Mouse (Mus musculus) layer of hippocampus, postnatal 36 days (tissue): ENCODE results near the gene Serpina16. TPM values are rescaled to one million over a fixed set of nuclear protein-coding genes. Genes with fewer than 3 reads are reported as not detected.
"Not testable (repeated sequence)": the region's sequence is repeated elsewhere in the genome, so short reads cannot be mapped to it uniquely, and the experiment has no call there.

Experiments used
- DNase-seq, 2 experiments: peaks; one replicate each; pipeline ENCODE4 v3.0.0; 2022
- total RNA-seq, 2 experiments: library from RNA; stranded (reverse); gene quantifications; 2 replicates each; pipeline ENCODE4 v1.2.3; 2021

Serpina16 gene
- not detected for total RNA-seq

- no peak for DNase-seq
Observed at GRCm38 (mm10) chr12:103676039-103676438, at the start of gene Serpina16. Gene Serpina16 (minus strand): TSS chr12:103676139.

DNA sequence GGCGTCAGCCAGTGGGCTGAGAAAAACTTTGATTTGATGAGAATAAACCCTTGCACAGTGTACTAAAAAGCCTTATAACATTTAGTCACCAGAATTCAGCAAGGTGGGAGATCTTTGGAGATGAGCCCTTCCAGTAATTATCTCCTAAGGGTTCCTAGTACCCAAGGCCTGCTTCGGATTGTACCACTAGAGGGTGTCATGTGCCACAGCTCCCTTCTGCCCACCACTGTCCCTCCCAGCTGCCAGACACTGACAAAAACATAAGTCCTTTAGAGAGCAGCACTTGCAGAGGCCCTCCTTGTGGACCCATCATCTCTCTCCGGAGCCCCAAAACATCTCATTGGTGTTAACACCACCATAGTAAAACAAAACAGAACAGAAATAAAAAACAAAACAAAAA is 35.6 kb upstream of the Serpina16 start:
- no peak for DNase-seq

DNA sequence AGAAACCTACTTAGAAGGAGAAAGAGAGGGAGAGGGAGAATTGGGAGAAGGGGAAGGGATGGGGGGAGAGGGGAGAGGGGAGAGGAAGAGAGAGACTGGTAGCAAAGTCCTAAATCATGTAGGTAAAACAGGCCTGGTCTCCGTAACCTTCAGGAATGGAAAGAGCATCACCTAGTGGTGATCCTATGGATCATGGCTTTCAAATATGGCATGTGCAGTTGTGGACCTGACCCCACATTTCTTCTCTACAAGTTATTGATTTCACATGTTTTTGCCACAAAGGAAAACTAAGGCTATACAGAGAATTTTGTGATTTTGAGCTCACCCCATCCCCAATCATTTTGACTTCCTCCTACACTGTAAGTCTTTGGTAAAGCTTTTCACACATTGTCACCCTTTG is 34.5 kb upstream of the Serpina16 start:
- DNase-seq, result no peak

DNA sequence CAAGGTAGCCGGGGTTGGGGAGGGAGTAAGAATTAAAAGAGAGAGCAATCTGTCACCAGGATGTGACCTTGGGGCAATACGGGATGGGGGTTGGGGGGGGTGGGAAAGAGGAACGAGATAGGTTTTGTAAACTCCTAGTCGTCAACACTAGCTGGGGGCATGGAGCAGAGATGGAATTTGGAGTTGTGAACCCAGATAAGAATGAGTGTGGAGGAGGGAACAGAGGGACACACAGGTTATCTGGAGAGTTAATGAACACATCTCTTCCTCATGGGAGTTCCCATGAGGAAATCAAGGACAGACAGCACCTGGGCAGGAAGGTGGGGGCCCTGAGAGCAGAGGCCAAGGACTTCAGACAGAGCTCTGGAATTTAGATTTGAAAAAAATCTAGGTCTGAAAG is 30.2 kb upstream of the Serpina16 start:
- no peak for DNase-seq

GRCm38 (mm10) chr12:103705547-103705946 is 29.6 kb upstream of the Serpina16 start:
- no peak for DNase-seq

- no peak for DNase-seq
Observed at GRCm38 (mm10) chr12:103700144-103700750, 24.3 kb upstream of the Serpina16 start.

- no peak for DNase-seq
Observed at GRCm38 (mm10) chr12:103695429-103695828, 19.5 kb upstream of the Serpina16 start, which contains the start of gene Serpina1f. Gene Serpina1f (minus strand): TSS chr12:103695529.

DNA sequence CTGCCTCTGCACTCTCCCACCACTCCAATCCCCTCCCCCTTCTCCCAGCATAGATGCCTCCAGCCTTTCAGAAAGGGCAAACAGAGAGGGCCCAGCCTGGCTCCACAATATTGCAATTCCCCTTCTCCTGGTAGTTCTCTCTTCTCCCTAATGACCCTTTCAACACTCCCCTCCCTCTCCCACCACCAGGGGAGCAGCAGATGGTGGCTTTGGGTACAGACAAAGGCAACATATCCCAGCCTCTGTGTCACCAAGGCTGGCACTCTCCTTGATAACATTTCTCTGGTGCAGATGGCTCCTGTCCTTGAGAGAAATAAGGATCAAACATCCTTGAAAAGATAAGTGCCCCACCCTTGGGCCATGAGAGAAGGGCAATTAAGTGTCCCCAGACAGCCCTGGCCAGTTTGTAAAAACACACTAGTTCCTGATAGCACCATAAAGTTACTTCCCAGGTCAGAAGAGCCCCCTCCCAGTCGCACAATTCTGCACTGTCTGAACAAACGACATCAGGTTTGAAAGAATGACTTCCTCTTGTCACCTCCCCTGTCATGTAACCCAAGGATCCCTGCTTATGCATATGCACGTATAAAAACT is 12.4 kb upstream of the Serpina16 start:
- no peak for DNase-seq

DNA sequence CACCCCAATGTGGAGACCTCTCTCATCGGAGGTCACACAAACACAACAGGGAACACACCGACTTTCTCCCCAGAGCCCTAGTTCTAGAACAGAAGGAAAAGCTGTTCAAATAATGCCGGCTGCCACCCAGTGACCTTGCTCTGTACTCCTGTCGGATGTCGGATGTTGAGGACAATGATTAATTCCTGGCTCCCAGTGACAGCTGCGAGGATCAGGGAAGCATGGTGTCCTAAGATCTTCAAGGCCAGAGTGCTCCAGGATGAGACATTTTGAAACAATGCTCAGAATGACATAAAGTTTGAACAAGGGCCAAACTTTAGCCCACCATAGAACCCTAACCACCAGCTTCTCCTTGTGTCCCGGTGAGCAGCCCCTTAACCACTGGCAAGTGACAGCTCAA is 11.1 kb upstream of the Serpina16 start:
- DNase-seq, result no peak

- peak; percentile 48 to 57 for DNase-seq
Observed at GRCm38 (mm10) chr12:103686050-103686449, 10.1 kb upstream of the Serpina16 start.

DNA sequence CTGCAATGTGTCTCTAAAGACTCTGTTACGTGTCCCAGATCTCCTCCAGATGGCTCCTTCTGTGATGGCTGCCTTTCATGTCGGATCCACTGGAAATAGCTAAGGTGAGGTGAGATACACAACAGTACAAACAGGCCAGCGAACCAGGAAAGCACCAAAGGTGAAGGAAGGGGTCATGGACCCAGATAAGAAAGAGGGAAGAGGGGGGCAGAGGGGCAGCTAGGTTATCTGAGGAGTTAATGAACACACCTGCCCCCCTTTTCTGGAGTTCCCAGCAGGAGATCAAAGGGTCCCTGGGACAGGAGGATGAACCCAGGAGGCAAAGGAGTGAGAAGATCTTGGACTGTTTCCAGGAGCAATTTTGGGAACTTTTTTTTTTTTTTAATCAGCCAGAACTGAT is 9.4 kb upstream of the Serpina16 start:
- no peak for DNase-seq

- no peak for DNase-seq
Observed at GRCm38 (mm10) chr12:103683775-103684174, 7.8 kb upstream of the Serpina16 start.

DNA sequence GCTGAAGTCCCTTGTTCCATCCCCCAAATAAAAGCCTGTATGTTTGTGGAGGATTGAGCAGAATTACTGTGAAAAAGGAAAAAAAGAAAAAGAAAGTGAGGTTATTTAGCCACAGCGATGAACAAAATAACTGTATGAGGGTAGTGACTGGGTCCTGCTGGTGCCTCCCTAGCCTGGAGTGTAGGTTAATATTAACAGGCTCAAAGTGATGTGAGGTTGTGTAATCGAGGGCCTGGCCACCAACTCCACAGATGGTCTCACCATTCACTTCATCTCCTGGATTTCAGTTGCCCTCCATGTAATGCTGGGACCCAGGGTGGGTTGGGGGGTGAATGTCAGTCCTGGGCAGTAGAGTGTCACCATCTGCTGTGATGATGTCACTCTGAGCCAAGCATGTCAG is 5.8 kb upstream of the Serpina16 start:
- no peak for DNase-seq

DNA sequence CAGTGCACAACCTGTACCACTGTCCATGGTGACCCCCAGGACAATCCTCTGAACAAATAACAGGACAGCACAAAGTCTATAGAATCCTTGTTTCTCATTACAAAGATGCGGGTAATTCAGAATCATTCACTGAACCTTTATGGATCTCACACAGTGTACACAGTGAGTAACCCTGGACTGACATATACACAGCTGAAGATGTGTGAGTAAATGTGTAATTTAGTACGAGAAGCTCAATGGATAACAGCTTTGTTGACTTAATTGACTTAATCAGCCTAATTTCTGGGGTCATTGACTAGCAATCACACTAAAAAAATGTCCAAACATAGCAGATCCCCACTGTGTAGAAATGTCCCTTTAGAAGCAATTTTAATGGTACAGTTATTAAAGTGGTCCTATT is 5.2 kb upstream of the Serpina16 start:
- DNase-seq, result no peak

- DNase-seq, result not testable (repeated sequence)
Observed at GRCm38 (mm10) chr12:103679853-103680252, 3.9 kb upstream of the Serpina16 start.

DNA sequence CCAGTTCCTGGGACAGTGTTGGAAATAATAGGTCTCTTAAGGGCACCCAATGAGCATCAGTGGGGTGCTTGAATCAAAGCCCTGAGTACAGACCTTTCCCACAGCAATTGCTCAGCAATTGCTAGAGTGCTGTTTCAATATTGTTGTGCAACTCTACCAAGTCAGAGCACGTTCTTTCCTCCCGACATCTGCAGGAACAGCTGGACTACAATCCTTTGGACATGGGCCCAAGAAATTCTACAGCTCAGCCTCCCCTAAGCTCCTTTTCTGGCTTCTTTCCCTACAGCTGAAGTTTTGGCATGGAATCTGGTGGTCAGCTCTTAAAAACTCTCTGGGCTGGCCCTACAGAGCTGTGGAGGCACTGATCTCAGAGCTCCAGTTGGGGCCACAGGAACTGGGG is 2.8 kb downstream of the Serpina16 start:
- no peak for DNase-seq

DNA sequence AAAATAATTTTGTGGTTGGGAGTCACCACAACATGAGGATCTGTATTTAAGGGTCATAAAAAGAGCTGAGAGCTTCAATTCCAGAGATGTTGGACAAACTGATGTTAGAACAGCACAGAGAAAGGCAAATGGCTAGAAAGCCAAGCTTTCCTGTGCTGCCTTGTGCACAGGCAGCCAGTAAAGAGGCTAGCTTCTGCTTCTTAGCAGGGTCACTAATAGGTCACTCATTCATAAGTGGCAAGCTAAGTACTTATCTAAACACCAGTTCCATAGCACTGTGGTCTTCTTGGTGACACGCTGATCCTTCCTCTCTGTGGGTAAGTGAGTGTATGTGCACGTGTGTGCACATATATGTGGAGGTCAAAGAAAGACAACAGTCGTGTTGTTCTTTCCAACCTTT is 4.5 kb downstream of the Serpina16 start:
- no peak for DNase-seq

DNA sequence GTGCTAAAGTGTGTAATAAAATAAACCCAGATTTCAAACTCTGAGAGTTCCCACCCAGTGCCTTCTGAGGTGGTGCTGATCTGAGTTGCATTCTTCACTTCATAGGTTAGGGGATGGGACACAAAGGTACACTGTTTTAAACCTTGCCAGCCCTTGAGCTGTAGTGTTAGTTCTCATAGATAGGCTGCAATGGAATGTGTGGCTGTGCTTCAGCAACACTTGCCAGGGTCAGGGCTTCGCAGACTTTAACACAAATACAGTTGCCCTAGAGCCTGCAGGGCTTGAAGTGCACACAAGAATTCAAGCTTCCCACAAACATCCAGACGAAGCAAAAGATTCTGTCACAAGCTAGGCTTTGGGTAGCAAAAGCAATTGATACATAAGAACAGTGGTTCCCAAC is 5.0 kb downstream of the Serpina16 start:
- no peak for DNase-seq

- peak; percentile 56 to 68 for DNase-seq
Observed at GRCm38 (mm10) chr12:103670344-103670743, 5.6 kb downstream of the Serpina16 start.

- no peak for DNase-seq
Observed at GRCm38 (mm10) chr12:103665286-103665685, 10.7 kb downstream of the Serpina16 start.

DNA sequence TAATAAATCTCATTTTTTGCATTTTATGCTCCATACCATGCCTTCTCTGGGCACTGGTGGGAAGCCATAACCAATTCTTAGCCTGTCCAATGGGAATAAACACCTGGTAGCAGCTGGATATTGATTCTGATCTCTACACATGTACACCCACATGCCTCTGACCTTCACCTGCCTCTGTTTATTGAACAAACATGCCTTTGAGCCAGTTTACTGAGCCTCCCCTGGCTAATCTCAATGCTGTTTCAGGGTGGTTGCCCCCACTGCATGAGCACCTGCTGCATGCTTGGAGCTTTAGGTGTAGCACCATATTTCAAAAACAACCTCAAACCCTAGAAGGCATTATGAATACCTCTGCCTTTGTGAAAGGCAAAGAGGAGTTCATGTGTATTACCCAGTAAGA is 13.9 kb downstream of the Serpina16 start:
- DNase-seq, result not testable (repeated sequence)

DNA sequence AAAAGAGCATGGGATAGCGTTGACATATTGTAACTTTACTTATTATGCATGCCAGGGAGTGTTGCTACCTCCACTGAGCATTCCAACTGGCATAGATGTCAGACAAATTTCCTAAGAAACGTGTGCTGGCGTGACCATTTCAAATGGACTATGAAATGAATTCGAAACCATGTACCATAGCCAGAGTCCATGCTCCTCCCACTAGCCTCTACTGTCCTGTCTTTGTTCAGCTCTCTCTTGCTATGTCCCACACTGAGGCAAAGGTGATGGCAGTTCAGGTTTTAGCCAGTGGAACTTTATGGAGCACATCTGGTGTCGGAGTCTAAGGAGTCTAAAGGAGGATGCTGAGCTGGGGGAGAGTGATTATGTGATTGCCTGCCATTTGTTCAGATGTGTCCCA is 15.9 kb downstream of the Serpina16 start:
- no peak for DNase-seq

DNA sequence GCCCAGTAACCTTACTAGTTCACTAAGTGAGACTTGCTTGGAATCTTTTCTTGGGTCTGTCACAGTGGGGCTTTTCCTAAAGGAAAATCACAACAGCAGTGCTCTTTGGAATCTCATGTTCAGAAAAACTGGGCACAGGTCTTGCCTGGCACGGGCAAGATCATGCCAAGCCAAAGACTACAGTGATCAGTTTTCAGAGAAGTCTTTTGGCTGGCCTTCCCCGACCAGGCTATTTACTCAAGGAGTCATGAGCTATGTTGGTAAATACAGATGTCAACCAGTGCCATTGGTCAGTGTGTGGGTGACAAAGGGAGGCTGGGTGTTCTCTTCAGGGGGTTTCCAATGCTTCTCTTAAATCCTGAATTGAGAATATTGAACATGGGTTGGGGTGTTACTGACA is 16.8 kb downstream of the Serpina16 start:
- DNase-seq, result no peak

DNA sequence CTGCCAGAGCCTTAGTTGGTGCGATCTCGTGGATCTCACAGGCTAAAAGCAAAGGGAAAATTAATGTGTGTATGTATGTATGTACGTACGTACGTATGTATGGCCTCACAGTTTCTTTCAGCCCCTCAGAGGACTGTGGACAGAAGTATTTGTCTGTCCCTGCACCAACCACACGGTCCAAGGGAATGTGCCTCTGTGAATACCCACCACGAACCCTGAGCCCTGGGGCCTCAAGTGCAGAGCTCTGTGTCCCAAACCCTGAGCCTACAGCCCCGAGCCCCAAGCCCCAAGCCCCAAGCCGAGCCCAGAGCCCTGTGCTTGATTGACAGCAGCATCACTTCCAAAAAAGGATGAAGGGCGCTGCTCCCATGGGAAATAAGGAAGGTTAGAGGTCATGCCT is 17.9 kb downstream of the Serpina16 start:
- DNase-seq, result no peak
